Mouse (Mus musculus) adipocyte (in vitro differentiated cells): Measurements from ENCODE around the gene Ldlr.
"Not testable (repeated sequence)": the region's sequence is repeated elsewhere in the genome, so short reads cannot be mapped to it uniquely, and the experiment has no call there.

ENCODE experiments used
- DNase-seq: peaks from one replicate; pipeline ENCODE4 v3.0.0-alpha.2; 2016; ENCODE audit warnings: low spot score

Gene Ldlr

DNA sequence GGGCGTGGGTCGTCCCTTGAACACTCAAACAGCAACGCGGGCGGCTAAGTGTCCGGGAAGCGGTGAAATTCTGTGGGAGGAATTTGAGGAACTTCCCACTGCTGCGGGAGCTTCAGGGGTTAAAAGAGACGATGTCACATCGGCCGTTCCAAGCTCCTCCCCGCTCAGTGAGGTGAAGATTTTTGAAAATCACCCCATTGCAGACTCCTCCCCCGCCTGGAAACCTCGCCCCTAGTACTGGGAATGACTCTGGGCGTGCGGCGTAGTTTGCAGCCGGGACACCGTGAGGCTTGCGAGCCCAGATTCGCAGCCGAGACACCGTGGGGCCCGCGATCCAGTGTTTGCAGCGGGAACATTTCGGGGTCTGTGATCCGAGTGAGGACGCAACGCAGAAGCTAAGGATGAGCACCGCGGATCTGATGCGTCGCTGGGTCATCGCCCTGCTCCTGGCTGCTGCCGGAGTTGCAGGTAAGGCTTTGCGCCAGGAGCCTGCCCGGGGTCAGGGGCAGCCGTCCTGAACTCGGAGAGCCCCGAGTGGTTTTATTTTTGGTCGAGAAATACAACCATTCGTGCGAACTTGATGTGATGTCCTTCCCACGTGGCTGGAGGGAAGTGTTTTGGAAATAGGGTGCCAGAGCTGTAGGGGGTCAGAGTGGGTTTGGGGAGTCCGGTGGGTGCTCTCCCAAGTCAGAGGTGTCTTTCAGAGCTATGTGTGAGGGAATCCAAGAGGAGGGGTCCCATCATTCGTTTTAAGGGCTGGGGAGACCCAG lies at the start of gene Ldlr:
Ldlr (plus strand) TSS at position 107 of the 770 bp plus-strand sequence.
- DNase-seq, result peak; percentile 97

DNA sequence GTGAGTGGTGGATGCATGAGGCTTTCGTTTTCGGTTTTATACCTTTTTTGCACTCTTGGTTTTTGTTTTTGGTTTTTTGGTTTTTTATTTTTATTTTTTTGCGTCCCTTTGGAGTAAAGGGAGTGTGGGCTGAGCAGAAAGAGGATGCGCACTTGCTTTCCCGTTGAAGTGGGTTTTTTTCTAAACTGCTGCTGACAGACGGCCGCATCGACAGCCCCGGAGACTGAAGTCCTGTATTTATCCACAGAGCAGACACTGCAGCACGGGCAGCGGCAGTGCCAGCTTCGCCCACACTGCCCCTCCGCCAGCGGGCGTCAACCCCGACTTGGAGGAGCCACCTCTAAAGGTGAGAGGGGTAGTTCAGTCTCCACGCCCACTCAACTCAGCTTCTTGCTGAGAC lies 45.6 kb upstream of the Ldlr start:
- DNase-seq, result no peak

DNA sequence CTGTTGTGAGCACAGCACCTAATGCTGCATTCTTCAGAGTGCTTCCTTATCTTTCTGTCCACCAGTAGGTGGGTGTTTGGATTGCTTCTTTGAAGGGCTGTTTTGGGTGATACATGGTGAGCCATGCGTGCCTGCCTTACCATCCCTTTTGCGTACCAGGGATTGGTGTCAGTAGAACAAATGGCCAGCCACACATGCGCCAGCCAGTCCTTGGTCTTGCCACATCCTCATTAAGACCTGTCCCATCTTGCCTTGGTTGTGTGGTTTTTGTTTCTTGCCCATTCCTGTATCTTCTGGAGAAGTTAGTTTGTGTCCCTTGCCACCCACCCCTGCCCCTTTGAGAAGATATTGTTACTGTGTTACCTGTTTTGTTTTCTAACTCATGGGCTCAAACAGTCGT lies 42.8 kb upstream of the Ldlr start:
- DNase-seq, result no peak

GRCm38 (mm10) chr9:21682827-21683226 lies 40.5 kb upstream of the Ldlr start:
- DNase-seq, result no peak

GRCm38 (mm10) chr9:21683897-21684296 lies 39.4 kb upstream of the Ldlr start:
- DNase-seq, result no peak

GRCm38 (mm10) chr9:21688554-21688953 lies 34.7 kb upstream of the Ldlr start:
- no peak for DNase-seq

DNA sequence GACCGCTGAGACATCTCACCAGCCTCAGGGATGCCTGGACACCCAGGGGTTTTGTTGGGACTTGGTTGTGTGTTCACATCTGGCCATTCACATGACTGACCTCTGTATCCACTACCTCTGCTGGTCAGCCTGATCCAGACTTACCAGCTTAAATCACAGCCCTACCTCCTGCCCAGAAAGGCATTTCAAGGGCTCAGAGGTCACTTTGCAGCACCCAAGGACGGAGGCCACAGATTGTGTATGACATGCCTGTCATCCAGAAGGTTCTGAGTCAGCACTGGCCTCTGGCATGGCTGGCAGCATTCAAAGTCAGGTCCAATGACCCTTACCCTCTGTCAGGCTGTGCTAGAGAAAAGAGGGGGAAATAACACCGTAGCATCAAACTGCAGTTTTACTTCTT lies 33.3 kb upstream of the Ldlr start:
- DNase-seq, result peak; percentile 22

GRCm38 (mm10) chr9:21691862-21692261 lies 31.4 kb upstream of the Ldlr start:
- no peak for DNase-seq

DNA sequence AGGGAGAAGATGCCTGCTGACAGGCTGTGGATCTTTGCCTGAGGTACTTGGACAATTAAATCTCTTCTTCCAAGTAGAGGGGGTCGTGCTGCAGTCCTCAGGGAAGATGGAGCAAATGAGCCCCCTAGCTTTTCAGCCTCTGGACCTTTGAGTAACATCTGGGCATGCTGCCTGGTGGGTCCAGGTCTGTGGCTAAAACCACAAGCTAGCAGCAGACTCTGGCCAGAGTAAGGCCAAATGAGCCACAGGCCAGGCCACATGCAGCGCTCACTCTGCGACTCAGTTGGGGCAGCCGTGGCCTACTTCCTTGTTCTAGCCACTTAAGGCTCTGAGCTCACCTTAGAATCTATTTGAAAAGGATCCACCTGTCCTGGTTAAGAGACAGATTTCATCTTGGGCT lies 30.8 kb upstream of the Ldlr start:
- peak; percentile 24 for DNase-seq

DNA sequence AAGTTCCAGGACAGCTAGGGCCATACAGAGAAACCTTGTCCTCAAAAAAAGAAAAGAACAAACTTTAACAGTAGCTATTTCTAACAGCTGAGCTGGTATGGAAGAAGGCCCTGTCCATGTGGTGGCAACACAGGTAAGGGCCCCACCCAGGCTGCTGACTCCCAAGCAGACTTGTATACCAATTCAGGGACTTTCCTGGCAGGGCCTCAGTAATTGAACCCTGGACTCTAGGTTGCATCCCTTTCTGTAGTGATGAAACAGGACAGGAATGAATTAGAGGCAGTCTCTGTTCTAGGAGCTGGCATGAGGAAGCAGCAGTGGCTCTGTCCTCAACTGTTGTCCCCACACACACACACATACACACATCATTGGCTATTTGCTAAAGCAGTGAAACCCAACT lies 29.2 kb upstream of the Ldlr start:
- no peak for DNase-seq

- DNase-seq, result no peak
These were observed 28.0 kb upstream of the Ldlr start for GRCm38 (mm10) chr9:21695229-21695792.

DNA sequence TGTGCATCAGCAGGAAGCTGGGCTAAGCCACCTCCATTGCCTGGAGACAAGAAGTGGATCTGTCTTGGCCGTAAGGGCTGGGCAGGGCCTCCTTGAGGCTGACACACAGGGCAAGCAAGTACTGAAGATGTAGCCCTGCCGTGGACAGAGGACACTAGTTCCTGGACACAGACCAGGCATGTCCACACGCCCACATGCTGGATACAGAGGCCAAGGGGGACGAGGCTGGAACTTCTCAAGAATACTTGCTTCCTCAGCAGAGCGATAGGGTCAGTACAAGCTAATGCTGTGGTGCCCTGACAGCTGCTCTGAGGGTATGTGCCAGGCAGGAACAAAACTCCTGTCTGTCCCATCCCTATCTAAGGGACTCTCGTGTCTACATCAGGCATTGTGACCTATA lies 26.2 kb upstream of the Ldlr start:
- DNase-seq, result no peak

GRCm38 (mm10) chr9:21699280-21699679 lies 24.0 kb upstream of the Ldlr start:
- DNase-seq, result not testable (repeated sequence)

- no peak for DNase-seq
These were observed 22.2 kb upstream of the Ldlr start for GRCm38 (mm10) chr9:21701091-21701490.

GRCm38 (mm10) chr9:21703494-21703893 lies 19.8 kb upstream of the Ldlr start:
- no peak for DNase-seq

DNA sequence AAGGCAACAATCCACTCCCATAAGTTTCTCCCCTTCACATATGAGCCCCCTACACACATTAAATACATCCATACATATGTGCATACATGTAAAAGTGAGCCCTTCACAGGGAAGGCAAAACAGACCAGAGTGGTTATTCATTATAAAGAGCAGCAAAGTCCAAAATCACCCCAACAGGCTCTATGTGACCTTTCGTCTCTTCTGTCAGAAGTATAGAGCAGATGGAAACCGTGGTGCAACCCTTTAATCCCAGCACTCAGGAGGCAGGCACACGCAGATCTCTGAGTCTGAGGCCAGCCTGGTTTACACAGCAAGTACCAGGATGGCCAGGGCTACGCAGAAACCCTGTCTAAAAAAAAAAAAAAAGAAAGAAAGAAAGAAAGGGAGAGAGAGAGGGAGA lies 17.2 kb upstream of the Ldlr start:
- no peak for DNase-seq

- no peak for DNase-seq
These were observed 16.6 kb upstream of the Ldlr start for GRCm38 (mm10) chr9:21706586-21707265.

GRCm38 (mm10) chr9:21709340-21709739 lies 13.9 kb upstream of the Ldlr start:
- DNase-seq, result no peak

GRCm38 (mm10) chr9:21715298-21715697 lies 8.0 kb upstream of the Ldlr start:
- DNase-seq, result no peak

DNA sequence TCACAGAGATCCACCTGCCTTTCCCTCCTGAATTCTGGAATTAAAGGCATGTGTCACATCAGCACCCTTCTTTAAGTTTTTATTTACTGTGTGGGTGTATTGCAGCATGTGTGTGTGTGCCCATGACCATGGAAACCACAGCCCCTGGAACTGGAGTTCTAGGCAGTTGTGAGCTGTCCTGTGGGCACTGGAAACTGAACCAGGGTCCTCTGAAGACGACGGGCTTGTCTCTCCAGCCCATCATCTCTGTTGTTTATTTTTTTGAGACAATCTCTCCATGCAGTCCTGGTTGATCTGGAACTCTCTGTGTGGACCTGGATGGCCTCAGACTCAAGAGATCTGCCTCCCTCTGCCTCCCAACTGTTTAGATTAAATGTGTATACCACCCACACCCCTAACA lies 6.3 kb upstream of the Ldlr start:
- no peak for DNase-seq

DNA sequence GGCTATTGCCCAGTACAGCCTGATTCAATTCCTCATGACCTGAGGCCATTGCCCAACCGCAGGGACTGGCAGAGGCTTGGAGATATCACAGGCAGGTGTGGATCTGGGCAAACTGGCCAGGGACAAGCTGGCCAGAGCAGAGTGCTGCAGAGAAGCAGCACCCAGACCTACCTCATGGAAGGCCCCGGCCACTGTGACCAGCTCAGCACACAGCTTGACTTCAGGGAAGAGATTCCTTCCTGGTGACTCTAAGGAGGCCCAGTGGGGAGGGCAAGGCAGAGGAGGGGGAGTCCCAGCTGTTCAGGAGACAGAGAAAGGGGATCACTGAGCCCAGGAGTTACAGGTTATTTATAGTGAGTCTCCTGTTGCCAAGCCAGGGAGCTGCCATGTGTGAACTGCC lies 2.2 kb upstream of the Ldlr start:
- DNase-seq, result no peak

DNA sequence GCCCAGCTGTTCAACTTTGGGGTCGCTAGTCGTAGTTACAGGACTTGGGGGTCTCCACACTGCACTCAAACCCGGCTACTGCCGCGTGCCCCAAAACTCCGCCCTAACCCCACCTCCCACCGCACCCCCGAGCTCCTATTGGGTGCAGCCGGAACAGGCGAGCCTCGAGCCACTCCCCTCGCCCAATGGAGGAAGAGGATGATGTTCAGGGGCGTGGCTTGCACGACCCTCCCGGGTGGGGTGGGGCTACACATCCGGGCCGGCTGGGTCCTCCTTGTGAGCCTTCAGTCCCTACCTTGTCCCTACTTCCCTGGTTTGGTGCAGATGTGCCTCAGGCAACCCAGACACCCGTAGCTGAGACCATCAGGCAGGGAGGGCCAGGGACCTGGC lies 859 bp downstream of the Ldlr start:
- DNase-seq, result peak; percentile 91
